Mouse (Mus musculus) right cerebral cortex, postnatal 25 days (tissue): ENCODE measurements at regions not wholly inside any gene's neighbourhood (a gene's known extent, or its start where the extent isn't known, plus 50 kb on each side); places are given as distances from the start of the nearest gene placed in this dataset.

Source experiments
- DNase-seq: peaks from one replicate; pipeline ENCODE4 v3.0.0; 2022

GRCm38 (mm10) chr6:24262578-24262977, 94.7 kb upstream of the Slc13a1 start:
- DNase-seq, result no peak

- DNase-seq, result no peak
Observed at GRCm38 (mm10) chr6:24245591-24245990, 77.7 kb upstream of the Slc13a1 start.

GRCm38 (mm10) chr6:24238541-24238940, 70.6 kb upstream of the Slc13a1 start:
- DNase-seq, result no peak

GRCm38 (mm10) chr6:24238054-24238453, 70.2 kb upstream of the Slc13a1 start:
- no peak for DNase-seq

- no peak for DNase-seq
Observed at GRCm38 (mm10) chr6:24233626-24234025, 65.7 kb upstream of the Slc13a1 start.

- no peak for DNase-seq
Observed at GRCm38 (mm10) chr6:24220589-24220988, 52.7 kb upstream of the Slc13a1 start.

GRCm38 (mm10) chr6:24219882-24220522, 52.1 kb upstream of the Slc13a1 start:
- DNase-seq, result no peak
